In genomic region chr1:85793208-85794105, GRCm38 (mm10) we compare ENCODE assay signal across 8 mouse cellular contexts. TPM values are rescaled to one million over a fixed set of nuclear protein-coding genes. Genes with fewer than 3 reads are reported as not detected.
DNase-seq lines count a peak whose midpoint lies in the region; ATAC-seq lines count a peak whose summit lies in the region.

Cab39 (plus strand) TSS chr1:85793441.

- no peaks in the 10 kb centered on the region for H3K36me3 ChIP-seq in forebrain, embryonic 11.5 days (ENCODE audit: control insufficient read depth, insufficient read depth, low read length)
- H3K36me3 ChIP-seq in heart, embryonic 16.5 days (ENCODE audit: control insufficient read depth, insufficient read depth): no peaks in the 10 kb centered on the region
- 0 out of 2 replicates have a peak, but pooled peaks cover 8% of the 10 kb centered on the region for H3K36me3 ChIP-seq in liver, embryonic 15.5 days (replicated peaks)
- no peaks in the 10 kb centered on the region for H3K36me3 ChIP-seq in neural tube, embryonic 12.5 days

- ATAC-seq in forebrain, embryonic 11.5 days (replicated peaks; ENCODE audit: low FRiP score): peak; percentile 95
- ATAC-seq in heart, embryonic 16.5 days (replicated peaks; ENCODE audit: extremely low read depth, insufficient read depth, low FRiP score): peak; percentile 92
- ATAC-seq in liver, embryonic 15.5 days (ENCODE audit: insufficient read depth): peak; percentile 88
- peak; percentile 94 for ATAC-seq in neural tube, embryonic 12.5 days (ENCODE audit: low FRiP score, low read depth)

- H3K9me3 ChIP-seq in forebrain, embryonic 11.5 days (ENCODE audit: control insufficient read depth, low read length): no peaks in the 10 kb centered on the region
- no peaks in the 10 kb centered on the region for H3K9me3 ChIP-seq in heart, embryonic 16.5 days (replicated peaks; ENCODE audit: control insufficient read depth, low read length)
- no peaks in the 10 kb centered on the region for H3K9me3 ChIP-seq in liver, embryonic 15.5 days (replicated peaks)
- no peaks in the 10 kb centered on the region for H3K9me3 ChIP-seq in neural tube, embryonic 12.5 days

- peak within 1 kb of the TSS; percentile 96 for H3K4me3 ChIP-seq in forebrain, embryonic 11.5 days (ENCODE audit: low read depth, low read length)
- H3K4me3 ChIP-seq in heart, embryonic 16.5 days (ENCODE audit: low read length): peak within 1 kb of the TSS; percentile 85
- peak within 1 kb of the TSS; percentile 96 for H3K4me3 ChIP-seq in liver, embryonic 15.5 days (replicated peaks)
- H3K4me3 ChIP-seq in neural tube, embryonic 12.5 days: peak within 1 kb of the TSS; percentile 99

- peak within 1 kb of the TSS; percentile 91 for H3K27ac ChIP-seq in forebrain, embryonic 11.5 days (ENCODE audit: low read depth, low read length)
- H3K27ac ChIP-seq in heart, embryonic 16.5 days (ENCODE audit: low read length): peak within 1 kb of the TSS; percentile 96
- H3K27ac ChIP-seq in liver, embryonic 15.5 days (replicated peaks): peak within 1 kb of the TSS; percentile 90
- peak within 1 kb of the TSS; percentile 87 for H3K27ac ChIP-seq in neural tube, embryonic 12.5 days

- no peaks in the 10 kb centered on the region for H3K27me3 ChIP-seq in forebrain, embryonic 11.5 days (ENCODE audit: control insufficient read depth, insufficient read depth, low read length)
- H3K27me3 ChIP-seq in heart, embryonic 16.5 days (ENCODE audit: control insufficient read depth, insufficient read depth, low read length): no peaks in the 10 kb centered on the region
- 0 out of 2 replicates have a peak, but pooled peaks cover 3% of the 10 kb centered on the region for H3K27me3 ChIP-seq in liver, embryonic 15.5 days
- H3K27me3 ChIP-seq in neural tube, embryonic 12.5 days (replicated peaks): no peaks in the 10 kb centered on the region

- H3K9ac ChIP-seq in forebrain, embryonic 11.5 days (ENCODE audit: low read length): peak within 1 kb of the TSS; percentile 97
- peak within 1 kb of the TSS; percentile 96 for H3K9ac ChIP-seq in heart, embryonic 16.5 days (ENCODE audit: low read length)
- H3K9ac ChIP-seq in liver, embryonic 15.5 days: peak within 1 kb of the TSS; percentile 93
- peak within 1 kb of the TSS; percentile 99 for H3K9ac ChIP-seq in neural tube, embryonic 12.5 days

- no peaks in the 10 kb centered on the region for H3K4me1 ChIP-seq in forebrain, embryonic 11.5 days (replicated peaks; ENCODE audit: control insufficient read depth, insufficient read depth, low read length)
- peaks cover 7% of the 10 kb centered on the region for H3K4me1 ChIP-seq in heart, embryonic 16.5 days (ENCODE audit: control insufficient read depth, insufficient read depth, low read length)
- peaks cover 26% of the 10 kb centered on the region for H3K4me1 ChIP-seq in liver, embryonic 15.5 days (replicated peaks)
- H3K4me1 ChIP-seq in neural tube, embryonic 12.5 days: peaks cover 13% of the 10 kb centered on the region

- under 1% methylated on average over 102 of the region's 118 CpGs for WGBS in forebrain, embryonic 11.5 days
- WGBS in heart, embryonic 16.5 days: under 1% methylated on average over 116 of the region's 118 CpGs
- under 1% methylated on average over 118 of the region's 118 CpGs for WGBS in liver, embryonic 15.5 days (ENCODE audit: insufficient replicate concordance)
- WGBS in neural tube, embryonic 12.5 days: under 1% methylated on average over 116 of the region's 118 CpGs

- H3K4me2 ChIP-seq in forebrain, embryonic 11.5 days (ENCODE audit: low read depth, low read length, severe bottlenecking): peak within 1 kb of the TSS; percentile 66
- peak within 1 kb of the TSS; percentile 74 for H3K4me2 ChIP-seq in heart, embryonic 16.5 days (ENCODE audit: low read depth, low read length)
- H3K4me2 ChIP-seq in liver, embryonic 15.5 days: peak within 1 kb of the TSS; percentile 81
- peak within 1 kb of the TSS; percentile 83 for H3K4me2 ChIP-seq in neural tube, embryonic 12.5 days (replicated peaks)

- DNase-seq in CD8-positive naive resting alpha-beta T cell, adult 2 months (ENCODE audit: low read depth in 2 of 2, low spot score in 2 of 2): peak; percentile 80 to 87
- DNase-seq in c-Kit-positive CD71-negative TER-119-negative erythroid progenitor cells, embryonic 14.5 days (ENCODE audit: low read depth): peak; percentile 83
- peak; percentile 92 for DNase-seq in forebrain, embryonic 11.5 days (ENCODE audit: low spot score)
- DNase-seq in kidney, postnatal 36 days: peak; percentile 83 to 96
- DNase-seq in telencephalon, adult 2 months (ENCODE audit: low read depth, low spot score): peak; percentile 53

RNA-seq across cellular contexts. Expression of gene Cab39, which starts in this region (rescaled TPM):
- 59.7 and 62.3 TPM in 2 replicates for polyA plus RNA-seq in forebrain, embryonic 11.5 days (2014; fragmentation: Nextera tagmentation; extraction: Ambion mirVana)
- 23.5 and 24.1 TPM in 2 replicates for polyA plus RNA-seq in heart, embryonic 16.5 days (2015; fragmentation: Nextera tagmentation; extraction: Ambion mirVana)
- polyA plus RNA-seq in liver, embryonic 15.5 days (2015; fragmentation: Nextera tagmentation; extraction: Ambion mirVana): 11.2 and 12.1 TPM in 2 replicates
- 71.7 and 81.3 TPM in 2 replicates for polyA plus RNA-seq in neural tube, embryonic 12.5 days (2016; fragmentation: Nextera tagmentation; extraction: Ambion mirVana)

Comparison
In these comparisons a context has a peak if more than half of its experiments do, and no peak if none do; other contexts are left out.
1. Peak in every context shown above with its lines: DNase-seq, ATAC-seq, H3K4me3 ChIP-seq and H3K27ac ChIP-seq.